In genomic region chr9:99411785-99412184, GRCm38 (mm10) we compare ENCODE assay signal across 31 mouse cellular contexts. TPM values are rescaled to one million over a fixed set of nuclear protein-coding genes. Genes with fewer than 3 reads are reported as not detected.
DNase-seq lines count a peak whose midpoint lies in the region; ATAC-seq and TF ChIP-seq lines count a peak whose summit lies in the region.
"Had no signal": no experiment of that assay in that cellular context is flagged by ENCODE, and none has a peak within 500 bp of the region (broad histone marks: within the 10 kb centered on the region; RNA-seq: fewer than 3 reads in every experiment).

No protein-coding gene starts in this region.

- H3K4me2 ChIP-seq in heart, embryonic 16.5 days (ENCODE audit: low read depth, low read length): no peak overlapping the region
- H3K4me2 ChIP-seq: embryonic facial prominence, embryonic 13.5 days; forebrain, embryonic 12.5 days; forebrain, embryonic 15.5 days; heart, embryonic 11.5 days; heart, embryonic 15.5 days; hindbrain, embryonic 12.5 days; hindbrain, embryonic 15.5 days had no signal

- 0 out of 2 replicates have a peak, but pooled peaks have one; percentile 23 for ATAC-seq in heart, embryonic 16.5 days (replicated peaks; ENCODE audit: extremely low read depth, insufficient read depth, low FRiP score)
- no peak for ATAC-seq in granulocyte monocyte progenitor cell, adult 5-6 weeks (replicated peaks; ENCODE audit: poor library complexity, severe bottlenecking)
- ATAC-seq: activated CD4-positive, CD25-positive, alpha-beta regulatory T cell, adult 4 months; forebrain, embryonic 15.5 days; intestine, postnatal 0 days had no signal

- H3K27me3 ChIP-seq in heart, embryonic 16.5 days (ENCODE audit: control insufficient read depth, insufficient read depth, low read length): no peaks in the 10 kb centered on the region
- H3K27me3 ChIP-seq in ES-Bruce4 (ENCODE audit: control insufficient read depth, insufficient read depth, low read length, poor library complexity, severe bottlenecking): no peaks in the 10 kb centered on the region
- no peaks in the 10 kb centered on the region for H3K27me3 ChIP-seq in small intestine, adult 2 months (ENCODE audit: control insufficient read depth, insufficient read depth, low read length)
- H3K27me3 ChIP-seq: CH12.LX; embryonic facial prominence, embryonic 13.5 days; forebrain, embryonic 12.5 days; forebrain, embryonic 15.5 days; heart, embryonic 15.5 days; hindbrain, embryonic 12.5 days; hindbrain, embryonic 15.5 days had no signal

- TF ChIP-seq CTCF in ES-Bruce4 (IDR thresholded peaks at IDR 0.05; ENCODE audit: low read depth, low read length): no peak
- TF ChIP-seq CTCF in small intestine, adult 2 months (IDR thresholded peaks at IDR 0.05; ENCODE audit: extremely low read depth, insufficient read length, insufficient replicate concordance, low read depth, low read length): no peak

- TF ChIP-seq POLR2A in ES-Bruce4 (IDR thresholded peaks at IDR 0.05; ENCODE audit: insufficient read depth, low read length): no peak
- TF ChIP-seq POLR2A in small intestine, adult 2 months (IDR thresholded peaks at IDR 0.05; ENCODE audit: low read depth, low read length): no peak

- no peak for DNase-seq in heart, adult 18-20 months
- no peak for DNase-seq in gastrocnemius, adult 8-10 months (ENCODE audit: low spot score in 2 of 2)
- DNase-seq: adrenal gland, adult 8-10 months; adrenal gland, postnatal 25 days; cerebellum, adult 11-12 months; cerebellum, adult 8-10 months; cerebellum, postnatal 10 days; cerebellum, postnatal 36 days; embryo, embryonic 11 days; gastrocnemius, postnatal 10 days; gastrocnemius, postnatal 36 days had no signal

- H3K27ac ChIP-seq in heart, embryonic 16.5 days (ENCODE audit: low read length): no peak overlapping the region
- peak overlapping the region; percentile 49 for H3K27ac ChIP-seq in ES-Bruce4 (ENCODE audit: insufficient read depth, low read length)
- H3K27ac ChIP-seq in small intestine, adult 2 months (ENCODE audit: insufficient read depth, low read depth, low read length): 0 out of 2 replicates have a peak overlapping the region, but pooled peaks have one; percentile 15
- H3K27ac ChIP-seq: embryonic facial prominence, embryonic 10.5 days; embryonic facial prominence, embryonic 13.5 days; forebrain, embryonic 12.5 days; forebrain, embryonic 15.5 days; heart, embryonic 15.5 days; hindbrain, embryonic 12.5 days; hindbrain, embryonic 15.5 days had no signal

- H3K9me3 ChIP-seq in heart, embryonic 16.5 days (replicated peaks; ENCODE audit: control insufficient read depth, low read length): no peaks in the 10 kb centered on the region
- H3K9me3 ChIP-seq in ES-Bruce4 (replicated peaks; ENCODE audit: control insufficient read depth, insufficient read depth, low read length, poor library complexity, severe bottlenecking): no peaks in the 10 kb centered on the region
- H3K9me3 ChIP-seq: embryonic facial prominence, embryonic 10.5 days; embryonic facial prominence, embryonic 13.5 days; forebrain, embryonic 12.5 days; forebrain, embryonic 15.5 days; heart, embryonic 15.5 days; hindbrain, embryonic 12.5 days; hindbrain, embryonic 15.5 days had no signal

- 60% methylated on average over 4 of the region's 4 CpGs for WGBS in heart, embryonic 16.5 days
- WGBS in small intestine, adult 2 months: 84% methylated on average over 4 of the region's 4 CpGs

- H3K9ac ChIP-seq in heart, embryonic 16.5 days (ENCODE audit: low read length): no peak overlapping the region
- H3K9ac ChIP-seq in ES-Bruce4 (ENCODE audit: low read depth, poor library complexity, severe bottlenecking): no peak overlapping the region
- H3K9ac ChIP-seq: embryonic facial prominence, embryonic 13.5 days; forebrain, embryonic 12.5 days; forebrain, embryonic 15.5 days; heart, embryonic 15.5 days; hindbrain, embryonic 12.5 days; hindbrain, embryonic 15.5 days had no signal

- H3K36me3 ChIP-seq in heart, embryonic 16.5 days (ENCODE audit: control insufficient read depth, insufficient read depth): no peaks in the 10 kb centered on the region
- no peaks in the 10 kb centered on the region for H3K36me3 ChIP-seq in ES-Bruce4 (ENCODE audit: control insufficient read depth, insufficient read depth, low read length, poor library complexity, severe bottlenecking)
- no peaks in the 10 kb centered on the region for H3K36me3 ChIP-seq in small intestine, adult 2 months (ENCODE audit: control insufficient read depth, insufficient read depth, low read length)
- H3K36me3 ChIP-seq: embryonic facial prominence, embryonic 10.5 days; forebrain, embryonic 12.5 days; forebrain, embryonic 15.5 days; heart, embryonic 15.5 days; hindbrain, embryonic 12.5 days; hindbrain, embryonic 15.5 days had no signal

- peaks cover 4% of the 10 kb centered on the region for H3K4me1 ChIP-seq in heart, embryonic 16.5 days (ENCODE audit: control insufficient read depth, insufficient read depth, low read length)
- peaks cover 1% of the 10 kb centered on the region for H3K4me1 ChIP-seq in ES-Bruce4 (ENCODE audit: control insufficient read depth, insufficient read depth, low read length)
- no peaks in the 10 kb centered on the region; the same call in 1 of the 2 replicates for H3K4me1 ChIP-seq in small intestine, adult 2 months (ENCODE audit: control insufficient read depth, insufficient read depth, insufficient read length, low read length)
- H3K4me1 ChIP-seq: forebrain, embryonic 12.5 days had no signal

- no peak overlapping the region for H3K4me3 ChIP-seq in heart, embryonic 16.5 days (ENCODE audit: low read length)
- H3K4me3 ChIP-seq in ES-Bruce4 (ENCODE audit: low read depth, low read length): no peak overlapping the region
- H3K4me3 ChIP-seq in small intestine, adult 2 months (ENCODE audit: low read depth, low read length): no peak overlapping the region
- H3K4me3 ChIP-seq: embryonic facial prominence, embryonic 10.5 days; embryonic facial prominence, embryonic 13.5 days; erythroblast, embryonic 14.5 days; forebrain, embryonic 12.5 days; forebrain, embryonic 15.5 days; heart, embryonic 15.5 days; hindbrain, embryonic 12.5 days; hindbrain, embryonic 15.5 days had no signal

- TF ChIP-seq EP300 in ES-Bruce4 (IDR thresholded peaks at IDR 0.05; ENCODE audit: insufficient read depth, low read depth, low read length): no peak

RNA-seq across cellular contexts. Expression of gene Mras, which starts 25.4 kb away (rescaled TPM):
- 15.0 and 15.1 TPM in 2 replicates for polyA plus RNA-seq in heart, embryonic 16.5 days (2015; fragmentation: Nextera tagmentation; extraction: Ambion mirVana)
- 1 to 10 TPM; 6.2 to 7.1 TPM for total RNA-seq in heart, adult 18-20 months (2021)
- polyA plus RNA-seq in ES-Bruce4 (2011; ENCODE audit: insufficient read depth, insufficient read length, low read depth, missing spikeins): 6.0 and 7.9 TPM in 2 replicates
- 2.6 TPM in 2 replicates for polyA plus RNA-seq in small intestine, adult 2 months (2012; rRNA removed)
- total RNA-seq in granulocyte monocyte progenitor cell, adult 5-6 weeks (2014; fragmentation: Nextera tagmentation): 6.7 and 19.6 TPM in 2 replicates
- total RNA-seq in granulocyte monocyte progenitor cell, adult 5-6 weeks (2017): 3.2 and 9.2 TPM in 2 replicates
- 1 to 10 TPM; 3.5 to 7.7 (median 4.5) TPM for total RNA-seq in gastrocnemius, adult 8-10 months (2022)
- polyA plus RNA-seq: activated CD4-positive, CD25-positive, alpha-beta regulatory T cell, adult 4 months; erythroblast, embryonic 14.5 days had no signal

RNA-seq across cellular contexts. Expression of gene Nme9, which starts 39.5 kb away (rescaled TPM):
- 1.0 and 1.3 TPM in 2 replicates for polyA plus RNA-seq in heart, embryonic 16.5 days (2015; fragmentation: Nextera tagmentation; extraction: Ambion mirVana)
- total RNA-seq in heart, adult 18-20 months (2021): under 1 TPM in 1 of 2 experiments, not detected in 1; 0.85 TPM
- not detected in 2 replicates for polyA plus RNA-seq in ES-Bruce4 (2011; ENCODE audit: insufficient read depth, insufficient read length, low read depth, missing spikeins)
- 0.19 and 0.43 TPM in 2 replicates for polyA plus RNA-seq in small intestine, adult 2 months (2012; rRNA removed)
- total RNA-seq in granulocyte monocyte progenitor cell, adult 5-6 weeks (2014; fragmentation: Nextera tagmentation): not detected in 2 replicates
- not detected in 2 replicates for total RNA-seq in granulocyte monocyte progenitor cell, adult 5-6 weeks (2017)
- total RNA-seq in gastrocnemius, adult 8-10 months (2022): not detected
- total RNA-seq: adrenal gland, adult 8-10 months; adrenal gland, postnatal 25 days; CH12.LX; gastrocnemius, postnatal 10 days; gastrocnemius, postnatal 36 days; heart, adult 8-10 months; heart, postnatal 25 days; hematopoietic stem cell, adult 5-6 weeks had no signal
- polyA plus RNA-seq: activated CD4-positive, CD25-positive, alpha-beta regulatory T cell, adult 4 months; embryonic facial prominence, embryonic 10.5 days; embryonic facial prominence, embryonic 13.5 days; erythroblast, embryonic 14.5 days; intestine, embryonic 14.5 days had no signal

RNA-seq across cellular contexts. Expression of gene Esyt3, which starts 53.4 kb away (rescaled TPM):
- polyA plus RNA-seq in heart, embryonic 16.5 days (2015; fragmentation: Nextera tagmentation; extraction: Ambion mirVana): 0.14 and 0.24 TPM in 2 replicates
- total RNA-seq in heart, adult 18-20 months (2021): under 1 TPM; 0.36 to 0.40 TPM
- polyA plus RNA-seq in ES-Bruce4 (2011; ENCODE audit: insufficient read depth, insufficient read length, low read depth, missing spikeins): 4.9 and 5.8 TPM in 2 replicates
- 0.23 and 0.24 TPM in 2 replicates for polyA plus RNA-seq in small intestine, adult 2 months (2012; rRNA removed)
- not detected in 2 replicates for total RNA-seq in granulocyte monocyte progenitor cell, adult 5-6 weeks (2014; fragmentation: Nextera tagmentation)
- total RNA-seq in granulocyte monocyte progenitor cell, adult 5-6 weeks (2017): not detected in 2 replicates
- total RNA-seq in gastrocnemius, adult 8-10 months (2022): not detected
- total RNA-seq: CH12.LX; gastrocnemius, postnatal 36 days had no signal
- polyA plus RNA-seq: erythroblast, embryonic 14.5 days had no signal
